Mouse (Mus musculus) gonadal fat pad, adult 2 months (tissue): ENCODE data around the gene Notch4. TPM values are rescaled to one million over a fixed set of nuclear protein-coding genes. Genes with fewer than 3 reads are reported as not detected.

Source experiments
- DNase-seq: peaks from one replicate; pipeline ENCODE4 v3.0.0-alpha.2; 2012; ENCODE audit warnings: low read depth
- polyA plus RNA-seq: library from polyadenylated mRNA; depleted of rRNA; stranded (reverse); fragments of >200 nt; gene quantifications from 2 replicates; pipeline ENCODE4 v1.2.3, GENCODE M21; 2012

Notch4 gene
- polyA plus RNA-seq, 1 experiment: 28.9 TPM

- DNase-seq: no peak
Measured at GRCm38 (mm10) chr17:34571875-34572274, 7.8 kb downstream of the Notch4 start.

DNA sequence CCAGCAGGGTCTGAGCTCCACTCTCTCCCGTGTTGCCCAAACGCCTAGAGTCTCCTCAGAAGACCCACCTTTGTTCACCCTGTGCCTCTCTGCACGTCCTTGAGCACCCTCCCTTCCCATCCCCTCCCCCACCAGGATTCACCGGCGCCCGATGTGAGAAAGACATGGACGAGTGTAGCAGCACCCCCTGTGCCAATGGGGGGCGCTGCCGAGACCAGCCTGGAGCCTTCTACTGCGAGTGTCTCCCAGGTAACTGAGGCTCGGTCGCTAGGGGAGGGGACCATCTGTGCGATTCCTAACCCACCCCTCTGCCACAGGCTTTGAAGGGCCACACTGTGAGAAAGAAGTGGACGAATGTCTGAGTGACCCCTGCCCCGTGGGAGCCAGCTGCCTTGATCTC lies 8.3 kb downstream of the Notch4 start:
- no peak for DNase-seq

DNA sequence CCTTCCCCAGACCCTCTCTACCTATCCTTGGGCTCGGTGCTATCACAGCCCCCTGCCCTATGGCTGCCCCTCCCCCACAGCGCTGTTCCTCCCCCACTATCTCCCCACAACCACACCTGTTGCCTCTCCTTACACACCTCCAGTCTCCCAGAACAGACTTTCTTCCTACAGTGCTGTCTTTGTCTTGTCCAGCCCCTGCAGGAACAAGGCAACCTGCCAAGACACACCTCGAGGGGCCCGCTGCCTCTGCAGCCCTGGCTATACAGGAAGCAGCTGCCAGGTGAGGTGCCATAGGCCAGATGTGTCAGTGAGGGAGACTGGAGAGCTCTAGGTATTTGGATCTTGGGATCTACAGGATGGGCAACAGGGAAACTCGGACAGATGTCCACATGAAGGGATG lies 12.5 kb downstream of the Notch4 start:
- no peak for DNase-seq

GRCm38 (mm10) chr17:34578070-34578469 lies 14.0 kb downstream of the Notch4 start:
- DNase-seq: no peak

- DNase-seq: no peak
Measured at GRCm38 (mm10) chr17:34582528-34582927, 18.5 kb downstream of the Notch4 start.

GRCm38 (mm10) chr17:34583397-34583796 lies 19.3 kb downstream of the Notch4 start:
- DNase-seq: no peak

- no peak for DNase-seq
Measured at GRCm38 (mm10) chr17:34583819-34584218, 19.8 kb downstream of the Notch4 start.

GRCm38 (mm10) chr17:34585121-34585520 lies 21.1 kb downstream of the Notch4 start:
- no peak for DNase-seq

DNA sequence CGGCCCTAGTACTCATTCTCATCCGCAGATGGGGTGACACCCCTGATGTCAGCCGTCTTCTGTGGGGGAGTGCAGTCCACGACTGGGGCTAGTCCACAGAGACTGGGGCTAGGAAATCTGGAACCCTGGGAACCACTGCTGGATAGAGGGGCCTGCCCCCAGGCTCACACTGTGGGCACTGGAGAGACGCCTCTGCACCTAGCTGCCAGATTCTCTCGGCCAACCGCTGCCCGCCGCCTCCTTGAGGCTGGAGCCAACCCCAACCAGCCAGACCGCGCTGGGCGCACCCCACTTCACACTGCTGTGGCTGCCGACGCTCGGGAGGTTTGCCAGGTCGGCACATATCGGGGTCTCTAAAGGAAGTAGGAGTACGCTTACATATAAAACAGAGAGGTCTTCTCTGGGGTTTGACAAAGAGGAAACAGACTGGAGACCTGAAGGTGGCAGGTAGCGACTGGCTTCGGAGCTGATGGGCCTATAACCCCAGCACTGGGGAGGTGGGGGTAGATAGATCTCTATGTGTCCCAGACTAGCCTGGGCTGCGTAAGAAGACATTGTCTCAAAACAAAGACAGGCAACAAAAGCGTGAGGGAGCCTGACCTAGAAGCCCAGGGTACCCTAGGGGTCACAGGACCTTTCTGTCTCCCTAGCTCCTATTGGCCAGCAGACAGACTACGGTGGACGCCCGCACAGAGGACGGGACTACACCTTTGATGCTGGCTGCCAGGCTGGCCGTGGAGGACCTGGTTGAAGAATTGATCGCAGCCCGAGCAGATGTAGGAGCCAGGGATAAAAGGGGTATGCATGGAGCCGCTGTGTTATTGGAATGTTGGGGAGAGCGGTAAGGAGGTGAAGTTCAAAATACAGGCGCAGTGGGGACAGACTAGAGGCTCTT lies 22.1 kb downstream of the Notch4 start:
- DNase-seq: no peak

DNA sequence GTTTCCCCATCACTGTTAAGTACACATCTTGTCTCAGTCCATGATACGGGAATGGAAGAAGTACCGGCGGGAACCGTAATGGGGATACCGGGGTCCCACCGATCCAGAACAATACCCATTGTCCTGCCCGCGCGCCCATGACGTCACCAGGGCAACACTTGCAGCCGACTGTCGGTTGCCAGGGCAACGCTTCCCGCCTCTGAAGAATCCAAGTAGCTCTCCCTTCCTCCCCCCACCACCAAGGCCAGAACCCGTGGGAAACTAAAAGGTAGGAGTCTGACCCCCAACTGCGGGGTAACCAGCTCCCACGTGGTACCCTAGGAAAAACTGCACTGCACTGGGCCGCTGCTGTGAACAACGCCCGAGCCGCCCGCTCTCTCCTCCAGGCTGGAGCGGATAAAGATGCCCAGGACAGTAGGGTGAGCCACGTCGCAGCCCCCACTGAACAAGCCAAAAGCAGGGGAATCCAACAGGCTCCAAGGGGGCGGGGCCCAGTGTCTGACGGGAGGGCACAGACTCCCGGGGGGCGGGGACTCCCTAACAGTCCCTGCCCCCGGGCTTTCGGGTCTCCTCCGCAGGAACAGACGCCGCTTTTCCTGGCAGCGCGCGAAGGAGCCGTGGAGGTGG lies 22.8 kb downstream of the Notch4 start:
- no peak for DNase-seq

- DNase-seq: no peak
Measured at GRCm38 (mm10) chr17:34587423-34587811, 23.3 kb downstream of the Notch4 start.

DNA sequence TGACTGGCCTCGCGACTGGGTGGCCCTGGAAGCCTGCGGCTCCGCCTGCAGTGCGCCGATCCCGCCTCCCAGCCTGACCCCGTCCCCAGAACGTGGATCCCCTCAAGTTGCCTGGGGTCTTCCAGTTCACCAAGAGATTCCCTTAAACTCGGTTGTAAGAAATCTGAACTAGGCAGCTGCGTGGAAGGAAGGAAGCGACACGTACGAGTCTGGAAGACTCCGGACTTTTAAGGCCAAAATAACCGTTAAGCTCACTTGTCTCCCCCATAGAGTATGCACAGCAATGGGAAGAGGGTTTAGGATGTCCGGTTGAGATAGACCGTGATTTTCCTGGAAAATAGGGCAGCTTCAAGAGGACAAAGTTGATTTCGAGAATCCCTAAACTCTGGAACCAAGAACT lies 23.7 kb downstream of the Notch4 start:
- no peak for DNase-seq

DNA sequence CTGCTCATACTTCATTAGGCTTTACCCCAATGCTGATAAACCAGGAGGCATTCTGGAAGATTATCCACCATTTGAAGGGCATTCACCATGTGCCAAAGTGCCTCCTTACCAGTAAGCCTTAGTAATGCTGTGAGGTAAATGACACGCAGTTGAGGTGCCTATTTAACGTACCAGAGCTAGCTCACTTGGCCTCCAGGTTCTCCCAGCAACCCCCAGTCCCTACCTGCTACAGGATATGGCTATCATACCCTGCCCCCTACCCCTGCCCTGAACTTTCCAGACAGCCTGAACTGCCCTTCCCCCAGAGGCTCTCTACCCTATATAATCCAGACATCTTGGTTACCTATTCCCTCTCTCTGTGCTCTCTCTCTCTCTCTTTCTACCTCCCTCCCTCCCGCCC lies 24.7 kb downstream of the Notch4 start:
- DNase-seq: no peak

DNA sequence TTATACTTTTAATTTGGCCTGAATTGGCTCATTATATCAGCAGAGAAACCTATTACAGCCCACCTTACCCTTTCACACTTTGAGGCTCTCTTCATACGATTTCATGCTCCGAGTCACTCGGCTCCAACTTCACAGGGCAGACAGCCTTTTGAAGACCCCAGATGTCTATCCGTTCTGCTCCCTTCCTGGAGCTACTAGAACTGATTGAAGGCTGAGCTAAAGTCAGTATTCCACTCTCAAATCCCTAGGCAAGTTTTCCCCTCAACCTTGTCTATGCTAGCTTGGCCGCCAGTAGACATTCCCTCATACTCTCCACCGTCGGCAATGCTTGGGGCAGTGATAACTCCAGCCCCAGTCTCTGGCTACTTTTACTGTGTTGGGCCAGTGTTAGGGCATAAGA lies 25.1 kb downstream of the Notch4 start:
- DNase-seq: no peak

DNA sequence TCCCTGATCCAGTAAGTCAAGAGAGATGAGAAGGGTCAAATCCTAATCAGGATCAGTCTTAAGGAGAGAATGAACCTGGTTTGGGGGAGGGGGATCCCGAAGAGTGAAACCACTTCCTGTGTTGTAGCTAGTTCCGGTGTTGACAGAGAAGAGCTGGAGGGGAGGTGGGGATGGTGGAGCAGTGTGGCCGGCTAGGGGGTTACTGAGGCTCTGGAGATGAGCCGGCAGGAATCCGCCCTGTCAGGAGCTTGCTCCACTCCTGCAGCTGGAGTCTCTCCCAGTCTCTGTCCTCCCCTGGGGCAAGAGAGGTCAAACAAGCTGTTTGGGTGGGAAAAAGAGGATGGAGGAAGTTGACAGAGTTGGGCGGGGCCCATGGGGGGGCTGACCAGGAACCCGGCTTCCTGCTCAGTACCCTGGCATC lies 25.6 kb downstream of the Notch4 start, which contains the start of gene Gpsm3:
Gpsm3 (plus strand) TSS at position 126 of the 421 bp plus-strand sequence.
- no peak for DNase-seq

GRCm38 (mm10) chr17:34590154-34590987 lies 26.3 kb downstream of the Notch4 start:
- no peak for DNase-seq

DNA sequence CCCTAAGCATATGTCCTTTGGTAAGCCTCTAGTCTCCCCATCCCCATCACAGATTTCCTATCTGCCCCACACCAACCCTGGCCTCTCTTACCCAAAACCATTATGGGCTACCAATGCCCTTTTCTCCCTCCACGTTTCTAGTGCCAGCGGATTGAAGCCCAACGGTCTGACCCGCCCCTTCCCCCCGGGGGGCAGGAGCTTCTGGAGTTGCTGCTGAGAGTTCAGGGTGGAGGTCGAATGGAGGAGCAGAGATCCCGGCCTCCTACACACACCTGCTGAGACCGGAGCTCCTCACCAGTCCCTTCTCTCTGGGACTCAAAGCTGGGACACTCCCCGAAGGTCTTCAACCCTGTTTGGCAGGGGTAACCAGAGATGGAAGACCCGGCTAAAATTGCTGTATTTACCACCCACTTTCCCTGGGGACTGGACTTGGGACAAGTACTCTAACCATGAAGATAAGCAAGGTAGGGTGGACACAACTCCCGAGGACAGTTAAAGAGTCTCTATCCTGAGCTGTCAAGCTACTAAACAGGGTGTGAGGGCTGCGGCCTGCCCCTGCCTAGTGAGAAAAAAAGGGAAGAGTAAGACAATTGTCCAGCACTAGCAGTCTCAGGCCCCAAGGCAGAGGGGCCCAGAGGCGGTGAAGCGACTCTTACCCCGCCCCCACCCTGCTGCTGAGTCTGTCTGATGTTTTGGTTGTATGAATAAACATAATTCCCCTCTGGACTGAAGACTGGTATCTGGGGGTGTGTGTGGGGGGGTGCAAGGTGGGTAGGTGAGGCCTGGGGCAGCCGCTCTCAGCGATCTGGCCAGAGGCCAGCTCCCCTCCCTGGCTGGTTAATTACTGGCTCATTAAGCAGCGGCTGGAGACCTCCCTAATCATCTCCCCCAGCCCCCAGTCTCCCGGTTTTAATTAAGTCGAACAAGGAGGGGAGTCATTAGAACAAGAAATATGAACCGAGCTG lies 27.2 kb downstream of the Notch4 start, which contains the start of gene Pbx2:
Pbx2 (plus strand) TSS at position 238 of the 965 bp plus-strand sequence.
- DNase-seq: no peak

DNA sequence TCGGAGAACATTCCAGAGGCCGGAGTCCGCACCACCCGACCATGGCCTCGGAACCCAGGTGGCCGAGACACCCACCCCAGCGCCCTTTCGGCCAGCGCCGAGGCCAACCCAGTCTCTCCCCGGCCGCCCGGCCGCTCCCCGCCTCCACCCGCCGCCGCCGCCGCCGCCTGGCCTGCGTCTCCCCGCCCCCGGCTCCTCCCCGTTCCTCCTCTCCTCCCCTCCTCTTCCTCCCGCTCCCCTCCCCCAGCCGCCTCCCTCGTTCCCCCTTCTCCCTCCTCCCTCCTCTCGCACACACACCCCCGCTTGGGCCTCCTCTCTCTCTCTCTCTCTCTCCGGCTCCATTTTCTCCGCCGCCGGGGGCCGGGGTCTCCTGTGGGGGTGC lies 27.9 kb downstream of the Notch4 start:
- no peak for DNase-seq

- no peak for DNase-seq
Measured at GRCm38 (mm10) chr17:34592581-34593549, 28.8 kb downstream of the Notch4 start.
